Mouse (Mus musculus) common myeloid progenitor, adult 5-6 weeks (primary cell): ENCODE measurements around the gene Hmgb1. TPM values are rescaled to one million over a fixed set of nuclear protein-coding genes. Genes with fewer than 3 reads are reported as not detected.

Experiments
- ATAC-seq: replicated peaks from 2 replicates; pipeline ENCODE4 v1.8.0; 2016; ENCODE audit warnings: low read depth, mild to moderate bottlenecking, moderate TSS enrichment, inconsistent platforms; ENCODE audit not compliant: poor library complexity, severe bottlenecking
- total RNA-seq: library from RNA; stranded (forward); fragments of 200-1000, 187-1606 nt; gene quantifications from 2 replicates; pipeline ENCODE4 v1.2.3, GENCODE M21; 2017

Gene Hmgb1
- total RNA-seq, 1 experiment from 2014 or later, result 1,044 TPM

- ATAC-seq, result no peak
These were observed 71.7 kb downstream of the Hmgb1 start for GRCm38 (mm10) chr5:149112559-149112958.

- ATAC-seq, result no peak
These were observed 75.1 kb downstream of the Hmgb1 start for GRCm38 (mm10) chr5:149109220-149109619.

GRCm38 (mm10) chr5:149108178-149108577 is 76.1 kb downstream of the Hmgb1 start:
- peak; percentile 67; the same call in 1 of the 2 replicates for ATAC-seq

- no peak for ATAC-seq
These were observed 76.7 kb downstream of the Hmgb1 start for GRCm38 (mm10) chr5:149107566-149107965.

- ATAC-seq, result no peak
These were observed 80.1 kb downstream of the Hmgb1 start for GRCm38 (mm10) chr5:149104096-149104725.

GRCm38 (mm10) chr5:149101869-149102268 is 82.4 kb downstream of the Hmgb1 start:
- ATAC-seq, result no peak

- ATAC-seq, result no peak
These were observed 84.2 kb downstream of the Hmgb1 start for GRCm38 (mm10) chr5:149100091-149100490.

GRCm38 (mm10) chr5:149099009-149099408 is 85.3 kb downstream of the Hmgb1 start:
- ATAC-seq, result no peak

GRCm38 (mm10) chr5:149097841-149098240 is 86.4 kb downstream of the Hmgb1 start:
- ATAC-seq, result peak; percentile 47

- ATAC-seq, result no peak
These were observed 88.0 kb downstream of the Hmgb1 start for GRCm38 (mm10) chr5:149096284-149096683.

GRCm38 (mm10) chr5:149092926-149093325 is 91.4 kb downstream of the Hmgb1 start:
- ATAC-seq, result no peak

GRCm38 (mm10) chr5:149092526-149092925 is 91.8 kb downstream of the Hmgb1 start:
- ATAC-seq, result no peak

GRCm38 (mm10) chr5:149091256-149091655 is 93.0 kb downstream of the Hmgb1 start:
- no peak for ATAC-seq

GRCm38 (mm10) chr5:149089860-149090259 is 94.4 kb downstream of the Hmgb1 start:
- no peak for ATAC-seq

- ATAC-seq, result no peak
These were observed 94.8 kb downstream of the Hmgb1 start for GRCm38 (mm10) chr5:149089456-149089855.

- peak; percentile 80 for ATAC-seq
These were observed 95.4 kb downstream of the Hmgb1 start for GRCm38 (mm10) chr5:149088891-149089290.

GRCm38 (mm10) chr5:149088149-149088548 is 96.1 kb downstream of the Hmgb1 start:
- ATAC-seq, result no peak

- ATAC-seq, result peak; percentile 80
These were observed 97.7 kb downstream of the Hmgb1 start for GRCm38 (mm10) chr5:149086382-149087244.

GRCm38 (mm10) chr5:149080466-149080865 is 103.8 kb downstream of the Hmgb1 start:
- ATAC-seq, result no peak

GRCm38 (mm10) chr5:149079758-149080150 is 104.5 kb downstream of the Hmgb1 start:
- 0 out of 2 replicates have a peak, but pooled peaks have one; percentile 25 for ATAC-seq

- ATAC-seq, result no peak
These were observed 105.1 kb downstream of the Hmgb1 start for GRCm38 (mm10) chr5:149079018-149079757.
